Mouse (Mus musculus) hindbrain, postnatal 0 days (tissue): ENCODE results near the gene Cfl1. TPM values are rescaled to one million over a fixed set of nuclear protein-coding genes. Genes with fewer than 3 reads are reported as not detected.
"Not testable (repeated sequence)": the region's sequence is repeated elsewhere in the genome, so short reads cannot be mapped to it uniquely, and the experiment has no call there.

Source experiments
- ATAC-seq: fragments of 200-750 bp; cut with Nextera tagmentation; 2 replicates; pipeline ENCODE4 v1.8.0; 2017; ENCODE audit warnings: mild to moderate bottlenecking, moderate TSS enrichment, moderate library complexity
- DNase-seq: peaks from one replicate; pipeline ENCODE4 v3.0.0-alpha.2; 2015; ENCODE audit warnings: low spot score
- H3K27ac ChIP-seq: fragments of 300-500 bp; sonication (generic); 2 replicates; pipeline ENCODE4 v1.5.1; 2014; ENCODE audit warnings: mild to moderate bottlenecking
- H3K27me3 ChIP-seq: fragments of 300-500 bp; sonication (generic); 2 replicates; pipeline ENCODE4 v1.6.1; 2014; ENCODE audit warnings: low read length, mixed read lengths; ENCODE audit not compliant: insufficient read depth
- H3K36me3 ChIP-seq: fragments of 300-500 bp; sonication (generic); 2 replicates; pipeline ENCODE4 v1.6.1; 2014; ENCODE audit warnings: low read length, mixed read lengths; ENCODE audit not compliant: insufficient read depth
- H3K4me1 ChIP-seq: fragments of 300-500 bp; sonication (generic); 2 replicates; pipeline ENCODE4 v1.6.1; 2014; ENCODE audit warnings: antibody characterized with exemption, low read length, mixed read lengths; ENCODE audit not compliant: insufficient read depth
- H3K4me2 ChIP-seq: fragments of 300-500 bp; sonication (generic); 2 replicates; pipeline ENCODE4 v1.6.1; 2014; ENCODE audit warnings: low read depth, mild to moderate bottlenecking, low read length, moderate library complexity, mixed read lengths
- H3K4me3 ChIP-seq: fragments of 300-500 bp; sonication (generic); 2 replicates; pipeline ENCODE4 v1.5.1; 2014; ENCODE audit warnings: low read length
- H3K9ac ChIP-seq: fragments of 300-500 bp; sonication (generic); replicated peaks from 2 replicates; pipeline ENCODE4 v1.6.1; 2014; ENCODE audit warnings: mild to moderate bottlenecking, low read length, moderate library complexity, mixed read lengths
- H3K9me3 ChIP-seq: fragments of 300-500 bp; sonication (generic); 2 replicates; pipeline ENCODE4 v1.6.1; 2016; ENCODE audit warnings: low read length, mixed read lengths
- CTCF ChIP-seq: IDR thresholded peaks from 2 replicates; pipeline ENCODE4 v1.5.1; 2016; ENCODE audit warnings: antibody characterized with exemption, control low read depth, low read depth
- WGBS: fragments of 180-500 bp; shearing (Covaris S2); extraction: QIAGEN DNeasy Blood & Tissue Kit; methylation state at CpG from one replicate; pipeline ENCODE4 v1.1.7; 2014; 5-methylcytosine and 5-hydroxymethylcytosine counted together
- polyA plus RNA-seq: library from polyadenylated mRNA; unstranded; fragments of >200 nt; fragmentation: Nextera tagmentation; extraction: Ambion mirVana; gene quantifications from 2 replicates; pipeline ENCODE4 v1.2.1, GENCODE M21; 2015
- total RNA-seq: library from RNA; depleted of rRNA; stranded (reverse); fragments of >200 nt; gene quantifications from 2 replicates; pipeline ENCODE4 v1.2.3, GENCODE M21; 2014

Cfl1 gene
- total and polyA plus RNA-seq, 2 experiments from 2014 or later = 1,468 to 3,214 TPM

- Histone ChIP-seq H3K4me3 (peak within 1 kb of the TSS; percentile 50), H3K4me2 (peak within 1 kb of the TSS; percentile 70), H3K9ac (peak within 1 kb of the TSS; percentile 53), H3K9me3 (no peaks in the 10 kb centered on the region), H3K36me3 (peaks cover 27% of the 10 kb centered on the region), H3K4me1 (peaks cover 8% of the 10 kb centered on the region), H3K27me3 (no peaks in the 10 kb centered on the region), H3K27ac (peak within 1 kb of the TSS; percentile 99)
- TF ChIP-seq CTCF = peak; percentile 90
- WGBS = 1% methylated on average over 39 of the region's 39 CpGs
- DNase-seq = peak; percentile 96
- peak; percentile 74 for ATAC-seq
Observed at GRCm38 (mm10) chr19:5487768-5488550, 2.3 kb upstream of the Cfl1 start, which contains the start of gene Mus81. TSS of gene Mus81 (minus strand) at chr19:5488402.

DNA sequence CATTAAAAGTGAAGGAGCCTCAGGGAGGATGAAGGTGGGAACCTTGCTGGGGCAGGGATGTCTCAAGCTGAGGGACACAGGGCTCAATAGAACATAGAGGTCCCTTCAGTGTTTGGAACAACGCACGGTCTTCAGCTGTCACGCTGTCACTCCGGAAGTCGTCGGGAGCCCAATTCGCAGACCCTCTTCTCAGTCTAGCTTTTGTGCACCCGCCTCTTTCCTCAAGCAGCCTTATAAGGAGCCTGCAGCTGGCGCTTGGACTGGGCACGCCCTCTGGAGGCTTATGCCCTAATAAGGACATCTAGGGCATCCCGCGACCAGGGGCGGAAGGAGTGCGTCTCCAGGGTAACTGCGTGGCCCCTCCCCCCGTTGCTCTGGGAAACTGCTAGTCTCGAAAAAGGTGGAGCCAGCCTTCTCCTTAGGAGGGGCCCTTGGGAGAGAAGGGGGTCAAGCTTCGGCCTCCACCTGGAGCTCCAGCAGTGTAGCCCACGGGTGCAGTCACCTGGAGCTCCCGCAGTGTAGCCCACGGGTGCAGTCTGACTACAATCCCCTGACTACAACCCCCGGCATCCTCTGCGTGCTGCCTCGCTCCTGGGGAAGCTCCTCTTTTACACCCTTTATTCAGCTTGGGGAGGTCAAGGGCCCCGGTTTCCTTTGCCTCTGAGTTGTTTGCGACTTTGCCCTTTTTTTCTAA lies 1.2 kb upstream of the Cfl1 start:
- peaks cover 31% of the 10 kb centered on the region for H3K36me3 ChIP-seq
- no peaks in the 10 kb centered on the region for H3K27me3 ChIP-seq
- no peaks in the 10 kb centered on the region for H3K9me3 ChIP-seq
- peak overlapping the region; percentile 50 for H3K4me3 ChIP-seq
- DNase-seq (peak; percentile 96), ATAC-seq (peak; percentile 84)
- TF ChIP-seq CTCF = peak; percentile 32; the same call in 1 of the 2 replicates
- peaks cover 8% of the 10 kb centered on the region for H3K4me1 ChIP-seq
- peak overlapping the region; percentile 53 for H3K9ac ChIP-seq
- H3K4me2 ChIP-seq = peak overlapping the region; percentile 70
- H3K27ac ChIP-seq = peak overlapping the region; percentile 99
- under 1% methylated on average over 26 of the region's 26 CpGs for WGBS

DNA sequence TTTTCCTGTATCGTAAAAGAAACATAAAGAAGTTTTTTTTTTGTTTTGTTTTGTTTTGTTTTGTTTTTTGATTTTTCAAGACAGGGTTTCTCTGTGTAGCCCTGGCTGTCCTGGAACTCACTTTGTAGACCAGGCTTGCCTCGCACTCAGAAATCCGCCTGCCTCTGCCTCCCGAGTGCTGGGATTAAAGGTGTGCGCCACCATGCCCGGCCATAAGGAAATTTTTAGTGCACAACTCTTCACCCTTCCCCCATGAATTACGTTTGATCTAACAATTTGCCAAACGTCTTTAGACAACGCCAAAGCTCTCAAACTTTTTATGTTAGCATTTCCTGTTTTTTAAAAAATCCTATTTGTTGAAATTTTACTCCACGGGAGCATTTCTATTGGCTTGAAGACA lies 534 bp upstream of the Cfl1 start:
- H3K4me1 ChIP-seq = not testable (repeated sequence)
- DNase-seq = peak; percentile 8
- 50% methylated on average over 10 of the region's 10 CpGs for WGBS

GRCm38 (mm10) chr19:5490898-5491708 lies 848 bp downstream of the Cfl1 start:
- Histone ChIP-seq H3K27me3 (no peaks in the 10 kb centered on the region), H3K36me3 (peaks cover 31% of the 10 kb centered on the region), H3K9me3 (no peaks in the 10 kb centered on the region), H3K4me3 (peak overlapping the region; percentile 94), H3K9ac (peak overlapping the region; percentile 96), H3K4me2 (peak overlapping the region; percentile 70), H3K27ac (peak overlapping the region; percentile 99), H3K4me1 (peaks cover 8% of the 10 kb centered on the region)
- WGBS = under 1% methylated on average over 53 of the region's 59 CpGs
- ATAC-seq = peak; percentile 14
- TF ChIP-seq CTCF = no peak
- DNase-seq = peak; percentile 87

More for the DNA sequence above, 534 bp upstream of the Cfl1 start:
- not testable (repeated sequence) for H3K27me3 ChIP-seq, H3K9me3 ChIP-seq, ATAC-seq, H3K9ac ChIP-seq
- peaks cover 32% of the 10 kb centered on the region for H3K36me3 ChIP-seq
- peak overlapping the region; percentile 94 for H3K4me3 ChIP-seq
- H3K4me2 ChIP-seq = peak overlapping the region; percentile 70
- peak overlapping the region; percentile 99 for H3K27ac ChIP-seq

DNA sequence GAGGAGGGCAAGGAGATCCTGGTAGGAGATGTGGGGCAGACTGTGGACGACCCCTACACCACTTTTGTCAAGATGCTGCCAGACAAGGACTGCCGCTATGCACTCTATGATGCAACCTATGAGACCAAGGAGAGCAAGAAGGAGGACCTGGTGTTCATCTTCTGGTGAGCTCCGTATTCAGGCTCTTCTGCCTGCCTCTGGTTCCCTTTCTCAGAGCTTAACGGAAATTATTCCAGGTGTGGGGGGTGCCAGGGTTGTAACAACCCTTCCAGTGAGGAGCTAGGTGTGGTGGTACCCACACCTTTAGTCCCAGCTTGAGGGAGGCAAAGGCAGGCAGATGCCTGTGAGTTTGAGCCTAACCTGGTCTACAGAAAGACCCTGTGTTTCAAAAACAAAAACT lies 2.4 kb downstream of the Cfl1 start:
- Histone ChIP-seq H3K4me1 (peaks cover 8% of the 10 kb centered on the region), H3K27me3 (no peaks in the 10 kb centered on the region), H3K36me3 (peaks cover 45% of the 10 kb centered on the region), H3K4me2 (no peak overlapping the region), H3K9me3 (no peaks in the 10 kb centered on the region), H3K9ac (no peak overlapping the region), H3K27ac (no peak overlapping the region), H3K4me3 (no peak overlapping the region)
- no peak for DNase-seq
- no peak for ATAC-seq
- 88% methylated on average over 4 of the region's 4 CpGs for WGBS
- no peak for TF ChIP-seq CTCF

DNA sequence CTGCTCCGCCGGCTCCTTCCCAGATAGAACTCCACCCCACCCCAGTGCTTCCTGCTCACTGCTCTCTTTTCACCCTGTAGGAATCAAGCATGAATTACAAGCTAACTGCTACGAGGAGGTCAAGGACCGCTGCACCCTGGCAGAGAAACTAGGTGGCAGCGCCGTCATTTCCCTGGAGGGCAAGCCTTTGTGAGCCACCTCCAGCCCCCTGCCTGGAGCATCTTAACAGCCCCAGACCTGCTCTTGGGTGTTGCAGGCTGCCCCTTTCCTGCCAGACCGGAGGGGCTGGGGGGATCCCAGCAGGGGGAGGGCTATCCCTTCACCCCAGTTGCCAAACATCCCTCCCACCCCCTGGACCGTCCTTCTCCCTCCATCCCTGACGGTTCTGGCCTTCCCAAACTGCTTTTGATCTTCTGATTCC lies 3.1 kb downstream of the Cfl1 start:
- H3K27ac ChIP-seq, DNase-seq, ATAC-seq, H3K4me3 ChIP-seq, H3K9me3 ChIP-seq, H3K9ac ChIP-seq, H3K4me1 ChIP-seq, H3K4me2 ChIP-seq, H3K27me3 ChIP-seq: not testable (repeated sequence)
- H3K36me3 ChIP-seq = peaks cover 48% of the 10 kb centered on the region
- WGBS = 54% methylated on average over 9 of the region's 9 CpGs
